Mouse (Mus musculus): ENCODE measurements at regions not wholly inside any gene's neighbourhood (a gene's known extent, or its start where the extent isn't known, plus 50 kb on each side); places are given as distances from the start of the nearest gene placed in this dataset.

GRCm38 (mm10) chr12:25245661-25246060 is 148.7 kb upstream of the Id2 start:
- no peak for ATAC-seq (replicated peaks; ENCODE audit: poor library complexity)

GRCm38 (mm10) chr12:25245251-25245650 is 148.3 kb upstream of the Id2 start:
- ATAC-seq (replicated peaks; ENCODE audit: poor library complexity), result no peak

DNA sequence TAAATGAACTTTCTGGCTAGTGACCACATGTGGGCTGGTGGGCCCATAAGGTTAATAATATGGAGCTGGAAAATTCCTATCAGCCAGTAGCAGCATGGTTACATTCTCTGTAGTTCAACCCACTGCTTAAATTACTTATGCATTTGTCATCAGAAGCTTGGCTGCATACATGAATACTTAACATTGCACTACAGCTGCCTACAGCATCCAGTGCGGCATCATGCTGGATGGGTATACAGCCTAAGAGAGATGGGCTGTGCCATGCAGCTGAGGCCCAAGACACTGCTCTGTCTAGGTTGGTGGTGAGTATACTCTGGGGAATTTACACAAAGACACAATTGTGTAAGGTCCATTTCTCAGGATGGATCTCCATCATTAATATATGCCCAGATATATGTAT is 147.7 kb upstream of the Id2 start:
- ATAC-seq (replicated peaks; ENCODE audit: poor library complexity), result no peak

- ATAC-seq (replicated peaks; ENCODE audit: poor library complexity), result no peak
Measured at GRCm38 (mm10) chr12:25243901-25244300, 147.0 kb upstream of the Id2 start.

- peak; percentile 84 for ATAC-seq (replicated peaks; ENCODE audit: poor library complexity)
Measured at GRCm38 (mm10) chr12:25242369-25242768, 145.4 kb upstream of the Id2 start.

DNA sequence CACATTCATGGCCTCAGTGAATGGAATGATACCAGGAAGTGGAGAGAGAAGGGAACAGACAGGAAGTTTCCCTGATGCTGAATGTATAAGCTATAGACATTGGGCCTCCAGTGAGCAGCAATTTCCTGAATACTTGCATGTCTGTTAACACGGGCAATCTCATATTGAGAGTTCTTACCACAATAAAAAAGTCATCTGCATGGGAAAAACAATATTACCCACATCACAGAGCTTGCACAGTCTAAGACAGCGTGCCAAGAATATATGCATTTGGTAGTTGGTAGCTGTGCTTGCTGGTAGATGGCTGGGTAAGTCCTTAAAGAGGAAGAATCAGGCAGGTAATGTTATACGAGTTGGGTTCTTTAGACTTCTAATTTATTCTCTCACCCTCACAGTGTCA is 144.7 kb upstream of the Id2 start:
- ATAC-seq (replicated peaks; ENCODE audit: poor library complexity), result no peak

GRCm38 (mm10) chr12:25240796-25241195 is 143.9 kb upstream of the Id2 start:
- ATAC-seq (replicated peaks; ENCODE audit: poor library complexity), result no peak

DNA sequence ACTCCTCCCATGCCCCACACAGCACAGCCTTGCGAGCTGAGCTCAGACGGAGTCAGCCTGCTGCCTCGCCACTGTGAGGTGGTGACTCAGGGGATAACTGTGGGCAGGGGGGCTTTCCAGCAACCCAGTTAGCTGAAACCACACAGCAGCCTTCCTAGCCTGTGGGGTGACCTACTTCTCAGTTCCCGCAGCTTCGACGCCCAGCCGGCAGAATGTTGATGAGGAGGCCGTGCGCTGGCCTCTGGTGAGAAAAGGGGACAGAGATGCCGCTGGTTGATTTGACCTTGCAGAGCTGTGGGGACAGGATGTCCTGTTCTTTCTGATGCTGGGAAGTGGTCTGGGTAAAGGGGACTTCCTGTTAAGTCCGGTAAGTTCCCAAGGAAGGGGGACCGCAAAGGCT is 143.2 kb upstream of the Id2 start:
- peak; percentile 54 for ATAC-seq (replicated peaks; ENCODE audit: poor library complexity)

DNA sequence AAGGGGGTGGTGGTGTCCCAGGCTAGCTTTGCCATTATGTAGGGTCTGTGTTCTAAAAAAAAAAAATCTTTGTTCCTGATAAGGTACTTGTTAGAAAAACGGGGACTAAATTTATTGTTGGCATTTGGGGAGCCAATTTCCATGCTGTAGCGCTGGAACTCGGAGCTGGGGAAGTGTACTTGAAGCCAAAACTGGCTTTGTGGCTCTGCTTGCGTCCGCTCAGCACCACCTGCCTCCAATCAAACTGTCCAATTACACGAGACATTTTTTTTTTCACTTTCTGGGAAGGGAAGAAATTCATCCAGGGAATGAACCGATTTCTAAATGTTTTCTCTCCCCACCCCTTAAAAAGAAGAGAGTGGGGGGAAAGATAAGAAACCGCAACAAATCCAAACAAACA is 138.1 kb upstream of the Id2 start:
- ATAC-seq (replicated peaks; ENCODE audit: poor library complexity), result no peak

DNA sequence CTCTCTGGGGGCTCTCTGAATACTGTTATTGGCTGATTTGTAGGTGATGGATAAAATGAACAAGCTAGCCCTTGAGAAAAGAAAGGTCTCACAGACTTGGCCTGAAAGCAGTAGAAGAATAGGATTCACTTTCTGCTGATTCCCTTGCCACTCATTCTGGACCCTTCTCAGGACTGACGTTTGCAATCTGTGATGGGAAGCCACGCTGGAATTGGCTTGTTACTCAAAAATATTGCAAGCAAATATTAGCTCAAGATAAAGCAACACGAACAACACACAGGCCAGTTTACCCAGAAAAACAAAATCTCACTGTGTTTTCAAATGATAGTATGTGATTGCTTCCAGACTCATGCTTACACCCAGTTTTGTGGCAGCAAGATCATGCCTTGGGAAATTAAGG is 137.7 kb upstream of the Id2 start:
- no peak for ATAC-seq (replicated peaks; ENCODE audit: poor library complexity)

- no peak for ATAC-seq (replicated peaks; ENCODE audit: poor library complexity)
Measured at GRCm38 (mm10) chr12:25233027-25233535, 136.1 kb upstream of the Id2 start.

DNA sequence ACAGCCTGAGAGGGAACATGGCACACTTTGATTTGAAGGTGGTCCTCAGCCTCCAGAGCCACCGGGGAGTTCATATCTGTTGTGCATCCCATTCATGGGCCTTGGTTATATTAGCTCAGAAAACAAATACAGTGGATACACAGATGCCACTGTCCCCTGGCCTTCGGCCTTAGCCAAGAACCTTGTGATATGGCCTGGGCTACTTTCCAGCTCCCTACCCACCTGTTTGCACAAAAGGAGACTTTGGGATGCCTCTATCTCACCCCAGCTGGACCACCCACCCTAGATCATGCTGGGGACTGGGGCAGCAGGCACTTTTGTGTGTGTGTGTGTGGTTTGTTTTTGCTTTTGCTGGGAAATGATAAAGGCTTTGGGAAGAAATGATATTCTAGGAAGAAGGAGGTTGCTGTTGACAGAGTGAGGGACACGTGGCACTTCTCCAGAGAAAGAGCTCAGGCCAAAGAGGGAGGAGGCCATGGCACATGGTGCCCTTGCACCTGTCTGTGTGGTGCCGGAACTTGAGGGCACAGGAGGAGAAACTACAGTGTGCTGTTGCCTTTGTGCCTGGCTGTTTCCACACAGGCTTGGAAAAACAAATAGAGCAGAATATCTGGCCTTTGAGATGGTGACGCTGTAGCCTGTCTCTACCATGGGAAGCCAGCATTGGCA is 135.6 kb upstream of the Id2 start:
- peak; percentile 4; the same call in 1 of the 2 replicates for ATAC-seq (replicated peaks; ENCODE audit: poor library complexity)

DNA sequence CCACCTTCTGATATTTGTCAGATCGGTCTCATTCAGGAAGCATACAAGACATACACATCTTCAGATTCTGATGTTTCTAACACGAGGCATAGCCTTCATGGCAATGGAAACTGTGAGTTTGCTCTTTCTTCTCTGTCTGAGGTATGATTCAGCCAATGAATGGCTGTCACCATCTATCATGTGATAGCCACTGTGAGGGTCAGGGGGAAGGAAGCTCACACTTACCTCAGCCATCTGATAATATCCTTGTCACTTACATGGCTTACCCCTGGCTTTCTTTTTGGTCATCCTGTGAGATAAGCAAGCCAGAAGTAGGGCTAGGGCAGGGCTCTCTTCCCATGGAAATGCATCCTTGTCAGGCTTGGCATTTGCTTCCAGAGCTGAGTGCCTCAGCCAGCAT is 131.8 kb upstream of the Id2 start:
- ATAC-seq (replicated peaks; ENCODE audit: poor library complexity), result no peak

DNA sequence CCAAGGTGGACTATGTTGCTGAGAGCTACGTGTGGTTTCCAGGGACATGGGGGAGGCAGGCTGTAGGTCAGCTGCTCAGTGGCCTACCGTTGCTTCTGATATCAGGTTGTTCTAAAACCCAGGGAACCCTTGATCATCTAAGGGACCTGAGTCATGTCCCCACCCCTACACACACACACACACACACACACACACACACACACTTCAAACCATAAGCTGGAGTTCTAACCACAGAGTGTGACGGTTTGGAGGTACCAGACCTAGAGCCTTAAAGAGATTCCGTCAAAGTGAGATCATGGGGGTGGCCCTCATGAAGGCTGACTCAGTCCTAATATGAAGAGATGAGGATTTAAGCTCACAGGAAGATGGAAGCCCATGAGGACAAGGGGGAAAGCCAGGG is 130.8 kb upstream of the Id2 start:
- ATAC-seq (replicated peaks; ENCODE audit: poor library complexity), result no peak

- ATAC-seq (replicated peaks; ENCODE audit: poor library complexity), result no peak
Measured at GRCm38 (mm10) chr12:25224644-25225043, 127.7 kb upstream of the Id2 start.

GRCm38 (mm10) chr12:25224201-25224600 is 127.3 kb upstream of the Id2 start:
- no peak for ATAC-seq (replicated peaks; ENCODE audit: poor library complexity)

DNA sequence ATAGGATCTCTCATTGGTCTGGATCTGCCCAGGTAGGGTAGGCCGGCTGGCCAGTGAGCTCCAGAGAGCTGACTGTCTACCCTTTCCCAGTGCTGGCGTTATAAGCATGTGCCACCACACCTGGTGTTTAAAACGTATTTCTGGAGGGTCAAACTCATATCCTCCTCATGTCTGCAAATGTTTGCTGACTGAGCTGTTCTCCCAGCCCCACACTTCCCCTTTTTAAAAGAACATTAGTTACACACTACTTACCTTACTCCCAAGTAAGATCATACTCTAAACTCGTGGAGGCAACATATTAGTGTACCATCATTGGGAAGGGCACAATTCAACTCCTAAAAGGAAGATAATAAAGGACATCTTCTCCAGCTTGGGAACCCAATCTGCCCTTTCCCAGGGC is 126.6 kb upstream of the Id2 start:
- peak; percentile 55 for ATAC-seq (replicated peaks; ENCODE audit: poor library complexity)

- ATAC-seq (replicated peaks; ENCODE audit: poor library complexity), result no peak
Measured at GRCm38 (mm10) chr12:25220780-25221106, 123.8 kb upstream of the Id2 start.

DNA sequence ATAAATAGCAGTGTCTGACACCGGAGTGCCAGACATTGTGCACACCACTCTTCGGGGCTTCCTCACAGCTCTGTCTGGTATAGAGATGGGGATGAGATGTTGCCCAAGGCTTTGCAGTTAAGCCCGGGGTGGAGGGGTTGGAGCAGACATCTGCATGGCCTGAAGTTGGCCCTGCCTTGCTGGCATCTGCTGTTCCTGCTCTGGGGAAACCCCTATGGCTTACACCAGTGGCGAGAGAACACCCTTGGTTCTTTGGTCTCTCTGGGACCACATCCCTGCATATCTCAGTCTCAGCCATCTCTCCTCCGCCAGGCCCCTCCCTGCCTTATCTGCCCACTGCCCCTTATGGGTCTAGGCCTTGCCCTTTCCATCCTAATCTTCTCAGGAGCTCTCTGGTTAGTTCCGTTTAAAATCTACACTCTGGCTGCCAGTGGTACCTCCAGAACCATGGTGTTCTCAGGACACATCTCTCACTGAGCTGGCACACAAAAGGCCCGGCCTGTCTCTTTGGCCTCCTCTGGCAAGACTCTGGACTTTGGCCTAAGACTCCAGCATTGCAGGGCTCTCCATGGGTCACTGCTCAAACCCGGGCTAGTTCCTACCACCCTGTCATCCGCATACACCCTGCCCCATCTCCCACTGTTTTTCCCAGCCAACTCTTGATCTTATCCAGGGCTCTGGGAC is 123.3 kb upstream of the Id2 start:
- peak; percentile 30 for ATAC-seq (replicated peaks; ENCODE audit: poor library complexity)

- ATAC-seq (replicated peaks; ENCODE audit: poor library complexity), result no peak
Measured at GRCm38 (mm10) chr12:25219546-25219945, 122.6 kb upstream of the Id2 start.

GRCm38 (mm10) chr12:25216792-25217516 is 120.0 kb upstream of the Id2 start:
- peak; percentile 80 for ATAC-seq (replicated peaks; ENCODE audit: poor library complexity)

GRCm38 (mm10) chr12:25215266-25215665 is 118.3 kb upstream of the Id2 start:
- no peak for ATAC-seq (replicated peaks; ENCODE audit: poor library complexity)
